Mouse (Mus musculus): ENCODE measurements around the gene Nemp1. TPM values are rescaled to one million over a fixed set of nuclear protein-coding genes. Genes with fewer than 3 reads are reported as not detected.

Gene Nemp1
- polyA plus RNA-seq, 1 experiment, result 5.6 TPM

- Histone ChIP-seq H3K4me3 (no peak overlapping the region), H3K79me2 (ENCODE audit: control insufficient read depth, insufficient read depth) (no peaks in the 10 kb centered on the region), H3K4me2 (ENCODE audit: low read depth) (peak overlapping the region; percentile 31), H3ac (ENCODE audit: control insufficient read depth, insufficient read length) (no peak overlapping the region), H3K36me3 (ENCODE audit: control insufficient read depth, insufficient read depth) (no peaks in the 10 kb centered on the region), H3K27me3 (ENCODE audit: control insufficient read depth, insufficient read depth, insufficient read length) (no peaks in the 10 kb centered on the region)
- TF ChIP-seq CEBPB (IDR thresholded peaks at IDR 0.05; ENCODE audit: insufficient read depth, poor library complexity, severe bottlenecking), result no peak
- TF ChIP-seq MAX (IDR thresholded peaks at IDR 0.05; ENCODE audit: low read depth), result no peak
- no peak for TF ChIP-seq POLR2AphosphoS2 (IDR thresholded peaks at IDR 0.05; ENCODE audit: insufficient read length, low read depth)
- TF ChIP-seq MYOD1 (IDR thresholded peaks at IDR 0.05; ENCODE audit: control insufficient read depth in 1 of 3, insufficient read length in 2 of 3, low read depth in 2 of 3), result no peak
- TF ChIP-seq POLR2A (IDR thresholded peaks at IDR 0.05; ENCODE audit: insufficient read length, low read depth), result no peak
- no peak for TF ChIP-seq MYOG (IDR thresholded peaks at IDR 0.05; ENCODE audit: control insufficient read depth in 1 of 3, insufficient read depth in 1 of 3, insufficient read length in 2 of 3, low read depth in 2 of 3)
- no peak for TF ChIP-seq TCF3 (IDR thresholded peaks at IDR 0.05; ENCODE audit: insufficient read length, low read depth)
- no peak for TF ChIP-seq E2F4 (IDR thresholded peaks at IDR 0.05; ENCODE audit: insufficient read depth)
- TF ChIP-seq USF1 (IDR thresholded peaks at IDR 0.05; ENCODE audit: low read depth), result no peak
- no peak for TF ChIP-seq SRF (IDR thresholded peaks at IDR 0.05; ENCODE audit: control insufficient read depth, insufficient read length, low read depth)
- no peak for TF ChIP-seq REST (IDR thresholded peaks at IDR 0.05; ENCODE audit: insufficient read depth, insufficient read length)
These were observed 24.6 kb upstream of the Nemp1 start for GRCm38 (mm10) chr10:127641861-127642771.

- TF ChIP-seq MYOD1 (IDR thresholded peaks at IDR 0.05; ENCODE audit: control insufficient read depth in 1 of 3, insufficient read length in 2 of 3, low read depth in 2 of 3) (no peak), POLR2A (IDR thresholded peaks at IDR 0.05; ENCODE audit: insufficient read length, low read depth) (no peak), MYOG (IDR thresholded peaks at IDR 0.05; ENCODE audit: control insufficient read depth in 1 of 3, insufficient read depth in 1 of 3, insufficient read length in 2 of 3, low read depth in 2 of 3) (no peak), TCF12 (IDR thresholded peaks at IDR 0.05; ENCODE audit: insufficient read depth, poor library complexity, severe bottlenecking) (no peak), CEBPB (IDR thresholded peaks at IDR 0.05; ENCODE audit: insufficient read depth, poor library complexity, severe bottlenecking) (no peak), MAX (IDR thresholded peaks at IDR 0.05; ENCODE audit: low read depth) (no peak), REST (IDR thresholded peaks at IDR 0.05; ENCODE audit: insufficient read depth, insufficient read length) (no peak), SRF (IDR thresholded peaks at IDR 0.05; ENCODE audit: control insufficient read depth, insufficient read length, low read depth) (no peak), TCF3 (IDR thresholded peaks at IDR 0.05; ENCODE audit: insufficient read length, low read depth) (no peak), E2F4 (IDR thresholded peaks at IDR 0.05; ENCODE audit: insufficient read depth) (no peak), POLR2AphosphoS2 (IDR thresholded peaks at IDR 0.05; ENCODE audit: insufficient read length, low read depth) (no peak), USF1 (IDR thresholded peaks at IDR 0.05; ENCODE audit: low read depth) (no peak)
- no peak within 1 kb of the TSS for H3K4me3 ChIP-seq
- no peaks in the 10 kb centered on the region for H3K79me2 ChIP-seq (ENCODE audit: control insufficient read depth, insufficient read depth)
- no peak within 1 kb of the TSS for H3ac ChIP-seq (ENCODE audit: control insufficient read depth, insufficient read length)
- peak within 1 kb of the TSS; percentile 31 for H3K4me2 ChIP-seq (ENCODE audit: low read depth)
- no peaks in the 10 kb centered on the region for H3K27me3 ChIP-seq (ENCODE audit: control insufficient read depth, insufficient read depth, insufficient read length)
- no peaks in the 10 kb centered on the region for H3K36me3 ChIP-seq (ENCODE audit: control insufficient read depth, insufficient read depth)
These were observed 23.7 kb upstream of the Nemp1 start, which contains the start of gene Stat6 for GRCm38 (mm10) chr10:127642772-127643552. Stat6 (plus strand) TSS chr10:127642986.

- no peak overlapping the region for H3K4me2 ChIP-seq (ENCODE audit: low read depth)
- TF ChIP-seq POLR2AphosphoS2 (IDR thresholded peaks at IDR 0.05; ENCODE audit: insufficient read length, low read depth) (no peak), E2F4 (IDR thresholded peaks at IDR 0.05; ENCODE audit: insufficient read depth) (no peak), TCF3 (IDR thresholded peaks at IDR 0.05; ENCODE audit: insufficient read length, low read depth) (no peak), TCF12 (IDR thresholded peaks at IDR 0.05; ENCODE audit: insufficient read depth, poor library complexity, severe bottlenecking) (no peak), USF1 (IDR thresholded peaks at IDR 0.05; ENCODE audit: low read depth) (no peak), MYOD1 (IDR thresholded peaks at IDR 0.05; ENCODE audit: control insufficient read depth in 1 of 3, insufficient read length in 2 of 3, low read depth in 2 of 3) (no peak), MYOG (IDR thresholded peaks at IDR 0.05; ENCODE audit: control insufficient read depth in 1 of 3, insufficient read depth in 1 of 3, insufficient read length in 2 of 3, low read depth in 2 of 3) (no peak), REST (IDR thresholded peaks at IDR 0.05; ENCODE audit: insufficient read depth, insufficient read length) (no peak), MAX (IDR thresholded peaks at IDR 0.05; ENCODE audit: low read depth) (no peak), SRF (IDR thresholded peaks at IDR 0.05; ENCODE audit: control insufficient read depth, insufficient read length, low read depth) (no peak), POLR2A (IDR thresholded peaks at IDR 0.05; ENCODE audit: insufficient read length, low read depth) (no peak), CEBPB (IDR thresholded peaks at IDR 0.05; ENCODE audit: insufficient read depth, poor library complexity, severe bottlenecking) (no peak)
- no peaks in the 10 kb centered on the region for H3K79me2 ChIP-seq (ENCODE audit: control insufficient read depth, insufficient read depth)
- no peak overlapping the region for H3K4me3 ChIP-seq
- H3ac ChIP-seq (ENCODE audit: control insufficient read depth, insufficient read length), result no peak overlapping the region
- no peaks in the 10 kb centered on the region for H3K27me3 ChIP-seq (ENCODE audit: control insufficient read depth, insufficient read depth, insufficient read length)
- no peaks in the 10 kb centered on the region for H3K36me3 ChIP-seq (ENCODE audit: control insufficient read depth, insufficient read depth)
These were observed 23.0 kb upstream of the Nemp1 start for GRCm38 (mm10) chr10:127643553-127644238.

GRCm38 (mm10) chr10:127645791-127646190, 20.9 kb upstream of the Nemp1 start:
- H3K4me3 ChIP-seq, result no peak overlapping the region
- no peak overlapping the region for H3ac ChIP-seq (ENCODE audit: control insufficient read depth, insufficient read length)
- H3K79me2 ChIP-seq (ENCODE audit: control insufficient read depth, insufficient read depth), result no peaks in the 10 kb centered on the region
- H3K36me3 ChIP-seq (ENCODE audit: control insufficient read depth, insufficient read depth), result no peaks in the 10 kb centered on the region
- H3K27me3 ChIP-seq (ENCODE audit: control insufficient read depth, insufficient read depth, insufficient read length), result no peaks in the 10 kb centered on the region
- TF ChIP-seq E2F4 (IDR thresholded peaks at IDR 0.05; ENCODE audit: insufficient read depth) (no peak), USF1 (IDR thresholded peaks at IDR 0.05; ENCODE audit: low read depth) (no peak), CEBPB (IDR thresholded peaks at IDR 0.05; ENCODE audit: insufficient read depth, poor library complexity, severe bottlenecking) (no peak), POLR2A (IDR thresholded peaks at IDR 0.05; ENCODE audit: insufficient read length, low read depth) (no peak), REST (IDR thresholded peaks at IDR 0.05; ENCODE audit: insufficient read depth, insufficient read length) (no peak), MYOG (IDR thresholded peaks at IDR 0.05; ENCODE audit: control insufficient read depth in 1 of 3, insufficient read depth in 1 of 3, insufficient read length in 2 of 3, low read depth in 2 of 3) (no peak), MYOD1 (IDR thresholded peaks at IDR 0.05; ENCODE audit: control insufficient read depth in 1 of 3, insufficient read length in 2 of 3, low read depth in 2 of 3) (no peak), SRF (IDR thresholded peaks at IDR 0.05; ENCODE audit: control insufficient read depth, insufficient read length, low read depth) (no peak), MAX (IDR thresholded peaks at IDR 0.05; ENCODE audit: low read depth) (no peak)
- H3K4me2 ChIP-seq (ENCODE audit: low read depth), result no peak overlapping the region
